Mouse (Mus musculus): Measurements from ENCODE around the gene Rbx1. TPM values are rescaled to one million over a fixed set of nuclear protein-coding genes. Genes with fewer than 3 reads are reported as not detected.
A peak's percentile ranks its signal among the peaks of the same experiment; 100 is the strongest.

Rbx1 gene
- polyA plus RNA-seq, 1 experiment = 326 TPM

DNA sequence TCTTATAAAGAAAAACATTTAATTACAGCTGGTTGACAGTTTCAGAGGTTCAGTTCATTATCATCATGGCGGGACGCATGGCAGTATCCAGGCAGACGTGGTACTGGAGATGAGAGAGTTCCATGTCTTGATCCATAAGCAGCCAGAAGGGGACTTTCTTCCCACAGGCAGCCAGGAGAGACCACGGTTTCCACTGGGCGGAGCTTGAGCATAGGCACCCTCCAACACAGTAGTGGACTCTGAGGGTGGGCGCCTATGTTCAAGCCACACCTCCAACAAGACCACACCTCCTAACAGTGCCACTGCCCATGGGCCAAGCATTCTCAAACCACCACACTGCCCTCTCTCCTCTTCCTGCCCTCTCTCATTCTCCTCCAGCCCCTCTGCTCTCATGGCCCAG is 17.6 kb downstream of the Rbx1 start:
- no peak overlapping the region for H3ac ChIP-seq (ENCODE audit: control insufficient read depth, insufficient read length)
- H3K27me3 ChIP-seq (ENCODE audit: control insufficient read depth, insufficient read depth, insufficient read length) = no peaks in the 10 kb centered on the region
- no peaks in the 10 kb centered on the region for H3K79me2 ChIP-seq (ENCODE audit: control insufficient read depth, insufficient read depth)
- no peak overlapping the region for H3K4me3 ChIP-seq
- no peak overlapping the region for H3K4me2 ChIP-seq (ENCODE audit: low read depth)
- no peaks in the 10 kb centered on the region for H3K36me3 ChIP-seq (ENCODE audit: control insufficient read depth, insufficient read depth)
- TF ChIP-seq POLR2A (IDR thresholded peaks at IDR 0.05; ENCODE audit: insufficient read length, low read depth) = no peak
- TF ChIP-seq SRF (IDR thresholded peaks at IDR 0.05; ENCODE audit: control insufficient read depth, insufficient read length, low read depth) = no peak
- TF ChIP-seq CEBPB (IDR thresholded peaks at IDR 0.05; ENCODE audit: insufficient read depth, poor library complexity, severe bottlenecking) = no peak
- no peak for TF ChIP-seq USF1 (IDR thresholded peaks at IDR 0.05; ENCODE audit: low read depth)

DNA sequence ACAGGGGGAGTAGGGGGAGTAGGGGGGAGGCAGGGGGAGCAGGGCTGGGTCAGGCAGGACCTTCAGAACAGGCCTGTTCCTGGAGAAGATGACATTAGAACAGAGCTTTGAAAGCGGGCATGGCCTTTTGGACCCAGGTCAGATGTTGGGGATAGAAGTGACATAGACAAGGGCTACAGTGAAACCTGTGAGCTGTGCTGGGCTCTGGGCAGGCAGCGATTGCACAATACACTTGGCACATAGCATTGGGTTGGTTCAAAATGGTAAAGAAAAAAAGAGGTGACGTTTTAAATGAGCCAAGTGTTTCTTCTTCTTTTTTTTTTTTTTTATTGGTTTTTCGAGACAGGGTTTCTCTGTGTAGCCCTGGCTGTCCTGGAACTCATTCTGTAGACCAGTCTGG is 19.4 kb downstream of the Rbx1 start:
- Histone ChIP-seq H3K4me3 (no peak overlapping the region), H3ac (ENCODE audit: control insufficient read depth, insufficient read length) (no peak overlapping the region), H3K27me3 (ENCODE audit: control insufficient read depth, insufficient read depth, insufficient read length) (no peaks in the 10 kb centered on the region), H3K79me2 (ENCODE audit: control insufficient read depth, insufficient read depth) (no peaks in the 10 kb centered on the region), H3K36me3 (ENCODE audit: control insufficient read depth, insufficient read depth) (no peaks in the 10 kb centered on the region), H3K4me2 (ENCODE audit: low read depth) (no peak overlapping the region)
- no peak for TF ChIP-seq TCF12 (IDR thresholded peaks at IDR 0.05; ENCODE audit: insufficient read depth, poor library complexity, severe bottlenecking)
- peak; percentile 81 for TF ChIP-seq CEBPB (IDR thresholded peaks at IDR 0.05; ENCODE audit: insufficient read depth, poor library complexity, severe bottlenecking)
- no peak for TF ChIP-seq E2F4 (IDR thresholded peaks at IDR 0.05; ENCODE audit: insufficient read depth)

DNA sequence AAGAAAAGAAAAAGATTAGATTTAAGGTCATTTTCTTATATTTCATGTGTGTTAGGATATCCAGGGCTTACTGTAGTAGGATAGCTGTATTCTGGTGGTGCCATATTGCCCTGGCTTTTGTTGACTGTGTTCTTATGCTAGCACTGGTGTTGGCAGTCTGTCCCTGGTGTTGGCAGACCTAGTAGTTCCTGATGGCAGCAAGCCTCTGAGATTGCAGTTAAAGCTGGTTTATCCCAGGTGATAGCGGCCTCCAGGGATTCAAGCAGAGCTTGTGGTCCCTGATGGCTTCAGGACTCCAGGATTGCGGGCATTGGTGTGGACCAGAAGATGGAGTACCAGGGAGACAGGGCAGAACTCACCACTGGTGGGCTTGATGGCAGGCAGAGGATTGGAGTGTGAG is 37.4 kb downstream of the Rbx1 start:
- Histone ChIP-seq H3K79me2 (ENCODE audit: control insufficient read depth, insufficient read depth) (no peaks in the 10 kb centered on the region), H3K4me3 (no peak overlapping the region), H3K27me3 (ENCODE audit: control insufficient read depth, insufficient read depth, insufficient read length) (no peaks in the 10 kb centered on the region), H3K4me2 (ENCODE audit: low read depth) (no peak overlapping the region), H3K36me3 (ENCODE audit: control insufficient read depth, insufficient read depth) (no peaks in the 10 kb centered on the region), H3ac (ENCODE audit: control insufficient read depth, insufficient read length) (no peak overlapping the region)
- no peak for TF ChIP-seq MYOG (IDR thresholded peaks at IDR 0.05; ENCODE audit: control insufficient read depth in 1 of 3, insufficient read depth in 1 of 3, insufficient read length in 2 of 3, low read depth in 2 of 3)

DNA sequence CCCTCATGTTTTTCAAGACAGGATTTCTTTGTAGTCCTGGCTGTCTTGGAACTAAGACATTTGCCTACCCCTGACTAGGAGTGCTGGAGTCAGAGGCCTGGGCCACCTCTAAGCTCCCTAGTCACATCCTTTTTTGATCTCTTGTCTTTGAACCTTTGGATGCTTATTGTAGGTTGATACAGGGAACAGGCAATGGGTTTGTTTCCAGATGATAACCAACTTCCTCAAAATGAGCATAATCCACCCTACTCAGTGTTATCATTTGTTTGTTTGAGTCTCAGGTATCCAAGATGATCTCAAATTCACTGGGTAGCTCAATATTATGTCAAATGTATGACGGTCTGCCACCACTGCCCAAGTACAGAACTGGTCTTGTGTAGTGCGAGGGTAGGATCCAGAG is 37.9 kb downstream of the Rbx1 start:
- H3K79me2 ChIP-seq (ENCODE audit: control insufficient read depth, insufficient read depth) = no peaks in the 10 kb centered on the region
- TF ChIP-seq MYOD1 (IDR thresholded peaks at IDR 0.05; ENCODE audit: control insufficient read depth in 1 of 3, insufficient read length in 2 of 3, low read depth in 2 of 3) = no peak
- TF ChIP-seq TCF3 (IDR thresholded peaks at IDR 0.05; ENCODE audit: insufficient read length, low read depth) = no peak
- no peak for TF ChIP-seq MAX (IDR thresholded peaks at IDR 0.05; ENCODE audit: low read depth)
- no peak for TF ChIP-seq MYOG (IDR thresholded peaks at IDR 0.05; ENCODE audit: control insufficient read depth in 1 of 3, insufficient read depth in 1 of 3, insufficient read length in 2 of 3, low read depth in 2 of 3)
- no peak for TF ChIP-seq REST (IDR thresholded peaks at IDR 0.05; ENCODE audit: insufficient read depth, insufficient read length)
- TF ChIP-seq POLR2AphosphoS2 (IDR thresholded peaks at IDR 0.05; ENCODE audit: insufficient read length, low read depth) = no peak
- no peak for TF ChIP-seq SRF (IDR thresholded peaks at IDR 0.05; ENCODE audit: control insufficient read depth, insufficient read length, low read depth)
- no peak for TF ChIP-seq POLR2A (IDR thresholded peaks at IDR 0.05; ENCODE audit: insufficient read length, low read depth)
- TF ChIP-seq CEBPB (IDR thresholded peaks at IDR 0.05; ENCODE audit: insufficient read depth, poor library complexity, severe bottlenecking) = no peak
- TF ChIP-seq E2F4 (IDR thresholded peaks at IDR 0.05; ENCODE audit: insufficient read depth) = no peak
- H3ac ChIP-seq (ENCODE audit: control insufficient read depth, insufficient read length) = no peak overlapping the region
- no peak overlapping the region for H3K4me2 ChIP-seq (ENCODE audit: low read depth)
- no peak overlapping the region for H3K4me3 ChIP-seq
- no peaks in the 10 kb centered on the region for H3K36me3 ChIP-seq (ENCODE audit: control insufficient read depth, insufficient read depth)
- no peaks in the 10 kb centered on the region for H3K27me3 ChIP-seq (ENCODE audit: control insufficient read depth, insufficient read depth, insufficient read length)

DNA sequence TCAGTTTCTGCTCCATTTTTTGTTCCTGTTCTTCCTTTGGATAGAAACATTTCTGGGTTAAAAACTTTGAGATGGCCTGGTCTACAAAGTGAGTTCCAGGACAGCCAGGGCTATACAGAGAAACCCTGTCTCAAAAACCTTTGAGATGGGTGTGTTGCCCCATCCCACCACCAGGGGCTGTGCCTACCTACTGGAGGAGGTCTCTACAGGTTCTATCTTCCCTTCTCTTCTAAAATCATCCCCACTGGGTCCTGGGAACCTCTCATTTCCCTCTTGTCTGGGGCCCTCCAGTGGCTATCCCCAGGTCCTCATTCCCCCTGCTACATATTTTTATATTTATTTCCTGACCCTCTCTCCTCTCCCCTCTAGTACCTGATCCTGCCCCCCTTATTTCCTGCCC is 41.1 kb downstream of the Rbx1 start:
- Histone ChIP-seq H3K36me3 (ENCODE audit: control insufficient read depth, insufficient read depth) (no peaks in the 10 kb centered on the region), H3K4me3 (no peak overlapping the region), H3ac (ENCODE audit: control insufficient read depth, insufficient read length) (no peak overlapping the region), H3K4me2 (ENCODE audit: low read depth) (no peak overlapping the region), H3K79me2 (ENCODE audit: control insufficient read depth, insufficient read depth) (no peaks in the 10 kb centered on the region), H3K27me3 (ENCODE audit: control insufficient read depth, insufficient read depth, insufficient read length) (no peaks in the 10 kb centered on the region)
- no peak for TF ChIP-seq MYOD1 (IDR thresholded peaks at IDR 0.05; ENCODE audit: control insufficient read depth in 1 of 3, insufficient read length in 2 of 3, low read depth in 2 of 3)
- TF ChIP-seq MAX (IDR thresholded peaks at IDR 0.05; ENCODE audit: low read depth) = no peak
- no peak for TF ChIP-seq MYOG (IDR thresholded peaks at IDR 0.05; ENCODE audit: control insufficient read depth in 1 of 3, insufficient read depth in 1 of 3, insufficient read length in 2 of 3, low read depth in 2 of 3)

DNA sequence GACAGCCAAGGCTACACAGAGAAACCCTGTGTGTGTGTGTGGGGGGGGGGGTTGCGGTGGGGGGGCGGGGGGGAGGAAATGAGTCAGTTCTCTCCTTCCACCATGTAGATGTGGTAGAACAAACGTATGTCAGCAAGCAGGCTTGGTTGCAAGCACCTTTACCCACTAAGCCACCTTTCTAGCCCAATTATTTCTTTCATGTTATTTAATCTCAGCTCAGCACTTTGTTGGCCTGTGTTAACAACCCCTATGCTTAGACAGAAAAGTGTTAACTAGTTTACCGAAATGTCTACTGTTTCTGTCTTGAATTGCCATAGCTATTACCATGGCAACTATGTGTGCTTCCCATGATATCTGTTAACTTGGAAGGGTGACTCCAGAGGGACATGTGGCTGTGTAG is 44.5 kb downstream of the Rbx1 start:
- Histone ChIP-seq H3K79me2 (ENCODE audit: control insufficient read depth, insufficient read depth) (no peaks in the 10 kb centered on the region), H3ac (ENCODE audit: control insufficient read depth, insufficient read length) (no peak overlapping the region), H3K4me2 (ENCODE audit: low read depth) (no peak overlapping the region), H3K36me3 (ENCODE audit: control insufficient read depth, insufficient read depth) (no peaks in the 10 kb centered on the region), H3K4me3 (no peak overlapping the region), H3K27me3 (ENCODE audit: control insufficient read depth, insufficient read depth, insufficient read length) (no peaks in the 10 kb centered on the region)
- TF ChIP-seq POLR2AphosphoS2 (IDR thresholded peaks at IDR 0.05; ENCODE audit: insufficient read length, low read depth) = no peak
- no peak for TF ChIP-seq SRF (IDR thresholded peaks at IDR 0.05; ENCODE audit: control insufficient read depth, insufficient read length, low read depth)
- TF ChIP-seq E2F4 (IDR thresholded peaks at IDR 0.05; ENCODE audit: insufficient read depth) = no peak
- no peak for TF ChIP-seq CEBPB (IDR thresholded peaks at IDR 0.05; ENCODE audit: insufficient read depth, poor library complexity, severe bottlenecking)
- no peak for TF ChIP-seq USF1 (IDR thresholded peaks at IDR 0.05; ENCODE audit: low read depth)
- no peak for TF ChIP-seq MYOD1 (IDR thresholded peaks at IDR 0.05; ENCODE audit: control insufficient read depth in 1 of 3, insufficient read length in 2 of 3, low read depth in 2 of 3)
- no peak for TF ChIP-seq MAX (IDR thresholded peaks at IDR 0.05; ENCODE audit: low read depth)
- no peak for TF ChIP-seq TCF3 (IDR thresholded peaks at IDR 0.05; ENCODE audit: insufficient read length, low read depth)
- no peak for TF ChIP-seq MYOG (IDR thresholded peaks at IDR 0.05; ENCODE audit: control insufficient read depth in 1 of 3, insufficient read depth in 1 of 3, insufficient read length in 2 of 3, low read depth in 2 of 3)
- no peak for TF ChIP-seq TCF12 (IDR thresholded peaks at IDR 0.05; ENCODE audit: insufficient read depth, poor library complexity, severe bottlenecking)
- TF ChIP-seq POLR2A (IDR thresholded peaks at IDR 0.05; ENCODE audit: insufficient read length, low read depth) = no peak
- no peak for TF ChIP-seq REST (IDR thresholded peaks at IDR 0.05; ENCODE audit: insufficient read depth, insufficient read length)

All from myocyte (in vitro differentiated cells).